Mouse (Mus musculus) liver, embryonic 14.5 days (tissue): ENCODE results near the gene Gm20662.

Experiments
- CTCF ChIP-seq: IDR thresholded peaks from 2 replicates; pipeline ENCODE4 v1.5.1; 2016; ENCODE audit warnings: antibody characterized with exemption, low read depth, control low read depth
- EP300 ChIP-seq: IDR thresholded peaks from 2 replicates; pipeline ENCODE4 v1.6.1; 2016; ENCODE audit warnings: antibody characterized with exemption, low read depth

- TF ChIP-seq CTCF (no peak), EP300 (no peak)
Measured at GRCm38 (mm10) chr9:107950460-107951355, 45.4 kb upstream of the Gm20662 start.
